Mouse (Mus musculus) kidney, embryonic 15.5 days (tissue): ENCODE results near the gene Selplg. TPM values are rescaled to one million over a fixed set of nuclear protein-coding genes. Genes with fewer than 3 reads are reported as not detected.

Source experiments
- ATAC-seq: fragments of 200-750 bp; cut with Nextera tagmentation; replicated peaks from 2 replicates; pipeline ENCODE4 v1.8.0; 2017; ENCODE audit warnings: moderate TSS enrichment; ENCODE audit not compliant: low FRiP score
- H3K27ac ChIP-seq: fragments of 300-500 bp; sonication (generic); 2 replicates; pipeline ENCODE4 v1.5.1; 2015; ENCODE audit warnings: mild to moderate bottlenecking, inconsistent platforms
- H3K27me3 ChIP-seq: fragments of 300-500 bp; sonication (generic); 2 replicates; pipeline ENCODE4 v1.6.1; 2015; ENCODE audit warnings: inconsistent platforms
- H3K36me3 ChIP-seq: fragments of 300-500 bp; sonication (generic); 2 replicates; pipeline ENCODE4 v1.6.1; 2015; ENCODE audit warnings: inconsistent platforms
- H3K4me1 ChIP-seq: fragments of 300-500 bp; sonication (generic); 2 replicates; pipeline ENCODE4 v1.6.1; 2015; ENCODE audit warnings: inconsistent platforms
- H3K4me2 ChIP-seq: fragments of 300-500 bp; sonication (generic); 2 replicates; pipeline ENCODE4 v1.6.1; 2015; ENCODE audit warnings: moderate library complexity, mild to moderate bottlenecking, inconsistent platforms
- H3K4me3 ChIP-seq: fragments of 300-500 bp; sonication (generic); replicated peaks from 2 replicates; pipeline ENCODE4 v1.5.1; 2015; ENCODE audit warnings: mild to moderate bottlenecking, inconsistent platforms
- H3K9ac ChIP-seq: fragments of 300-500 bp; sonication (generic); 2 replicates; pipeline ENCODE4 v1.6.1; 2015; ENCODE audit warnings: mild to moderate bottlenecking, inconsistent platforms
- H3K9me3 ChIP-seq: fragments of 300-500 bp; sonication (generic); replicated peaks from 2 replicates; pipeline ENCODE4 v1.6.1; 2016; ENCODE audit warnings: inconsistent platforms
- WGBS: fragments of 180-500 bp; shearing (Covaris S2); methylation state at CpG from one replicate; pipeline ENCODE4 v1.1.7; 2015; ENCODE audit warnings: mixed read lengths; 5-methylcytosine and 5-hydroxymethylcytosine counted together
- polyA plus RNA-seq: library from polyadenylated mRNA; unstranded; fragments of >200 nt; fragmentation: Nextera tagmentation; extraction: Ambion mirVana; gene quantifications from 2 replicates; pipeline ENCODE4 v1.2.1, GENCODE M21; 2015

Selplg gene
- polyA plus RNA-seq, 1 experiment from 2014 or later = 2.2 TPM

GRCm38 (mm10) chr5:113772905-113773519, 59.4 kb downstream of the Selplg start:
- peak; percentile 62 for ATAC-seq
- peak overlapping the region; percentile 92 for H3K4me2 ChIP-seq

GRCm38 (mm10) chr5:113772450-113772895, 60.0 kb downstream of the Selplg start, which contains the start of the genes Sart3 and Iscu:
Gene Sart3, minus strand, starts transcription at chr5:113772510.
Gene Iscu, plus strand, starts transcription at chr5:113772748.
- Histone ChIP-seq H3K9ac (peak within 1 kb of the TSS; percentile 95), H3K27ac (peak within 1 kb of the TSS; percentile 98), H3K36me3 (peaks cover 53% of the 10 kb centered on the region), H3K4me3 (peak within 1 kb of the TSS; percentile 86), H3K4me2 (peak within 1 kb of the TSS; percentile 92), H3K9me3 (no peaks in the 10 kb centered on the region), H3K4me1 (peaks cover 34% of the 10 kb centered on the region), H3K27me3 (no peaks in the 10 kb centered on the region)
- ATAC-seq = peak; percentile 85
- WGBS = 0% methylated on average over 49 of the region's 49 CpGs

More at GRCm38 (mm10) chr5:113772905-113773519, 59.4 kb downstream of the Selplg start:
- peaks cover 34% of the 10 kb centered on the region for H3K4me1 ChIP-seq
- no peaks in the 10 kb centered on the region for H3K9me3 ChIP-seq
- H3K4me3 ChIP-seq = peak overlapping the region; percentile 86
- 1% methylated on average over 38 of the region's 38 CpGs for WGBS
- H3K27ac ChIP-seq = peak overlapping the region; percentile 98
- H3K27me3 ChIP-seq = no peaks in the 10 kb centered on the region
- peak overlapping the region; percentile 95 for H3K9ac ChIP-seq
- peaks cover 52% of the 10 kb centered on the region for H3K36me3 ChIP-seq

GRCm38 (mm10) chr5:113771213-113772162, 61.0 kb downstream of the Selplg start:
- H3K36me3 ChIP-seq = peaks cover 53% of the 10 kb centered on the region
- under 1% methylated on average over 89 of the region's 97 CpGs for WGBS
- peaks cover 34% of the 10 kb centered on the region for H3K4me1 ChIP-seq
- peak overlapping the region; percentile 95 for H3K9ac ChIP-seq
- no peaks in the 10 kb centered on the region for H3K9me3 ChIP-seq
- H3K27me3 ChIP-seq = no peaks in the 10 kb centered on the region
- peak; percentile 81 for ATAC-seq
- H3K4me3 ChIP-seq = peak overlapping the region; percentile 86
- H3K27ac ChIP-seq = peak overlapping the region; percentile 98
- H3K4me2 ChIP-seq = peak overlapping the region; percentile 92

- no peak for ATAC-seq
These were observed 63.6 kb downstream of the Selplg start for GRCm38 (mm10) chr5:113768806-113769205.

More at GRCm38 (mm10) chr5:113768806-113769205, 63.6 kb downstream of the Selplg start:
- H3K27me3 ChIP-seq = no peaks in the 10 kb centered on the region
- peaks cover 36% of the 10 kb centered on the region for H3K4me1 ChIP-seq
- no peaks in the 10 kb centered on the region for H3K9me3 ChIP-seq
- no peak overlapping the region for H3K4me2 ChIP-seq
- peaks cover 50% of the 10 kb centered on the region for H3K36me3 ChIP-seq
- H3K9ac ChIP-seq = no peak overlapping the region
- no peak overlapping the region for H3K4me3 ChIP-seq
- WGBS = 91% methylated on average over 8 of the region's 8 CpGs
- no peak overlapping the region for H3K27ac ChIP-seq

Other genes with a start within 250 kb of the Selplg start
- gene Cmklr1, start 182.2 kb downstream of the Selplg start, polyA plus RNA-seq = 5.0 and 6.0 TPM in 2 replicates
- not detected in 2 replicates for gene 1700069L16Rik, start 107.9 kb downstream of the Selplg start, polyA plus RNA-seq
- 4.8 and 6.1 TPM in 2 replicates for gene Ficd, start 96.8 kb downstream of the Selplg start, polyA plus RNA-seq
- gene Sart3, start 60.1 kb downstream of the Selplg start, polyA plus RNA-seq = 57.6 and 59.2 TPM in 2 replicates
- 104 and 112 TPM in 2 replicates for gene Iscu, start 59.9 kb downstream of the Selplg start, polyA plus RNA-seq
- gene Tmem119, start 32.1 kb downstream of the Selplg start, polyA plus RNA-seq = 50.4 and 52.1 TPM in 2 replicates
- 105 and 119 TPM in 2 replicates for gene Coro1c, start 76.1 kb upstream of the Selplg start, polyA plus RNA-seq
- 14.7 and 18.3 TPM in 2 replicates for gene Ssh1, start 161.2 kb upstream of the Selplg start, polyA plus RNA-seq
- 14.2 and 14.9 TPM in 2 replicates for gene Dao, start 171.1 kb upstream of the Selplg start, polyA plus RNA-seq
- gene Usp30, start 232.8 kb upstream of the Selplg start, polyA plus RNA-seq = 12.2 and 14.3 TPM in 2 replicates